Mouse (Mus musculus): ENCODE data around the gene Spats1. TPM values are rescaled to one million over a fixed set of nuclear protein-coding genes. Genes with fewer than 3 reads are reported as not detected.
A peak's percentile ranks its signal among the peaks of the same experiment; 100 is the strongest.

The Spats1 gene
- total and polyA plus RNA-seq, 3 experiments, result 2.5 to 2.7 (median 2.5) TPM

DNA sequence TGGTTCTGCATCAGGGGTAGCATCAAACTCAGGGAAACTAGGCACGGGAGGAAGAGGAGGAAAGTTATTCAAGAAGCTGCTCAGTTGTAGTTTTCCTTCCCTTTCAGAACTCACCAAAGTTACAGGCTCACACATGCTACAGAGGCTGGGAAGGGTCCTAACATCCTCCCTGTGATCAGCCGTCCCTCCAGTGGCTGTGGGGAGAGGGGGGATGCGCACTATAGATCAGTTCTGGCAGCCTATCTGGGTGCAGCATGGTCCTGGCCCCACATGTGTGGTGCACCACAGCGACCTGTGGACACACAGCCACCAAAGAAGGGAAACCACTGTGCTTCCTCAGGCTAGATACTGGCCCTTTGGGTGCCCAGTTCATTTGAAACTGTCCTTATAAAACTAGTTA is 16.7 kb downstream of the Spats1 start:
- no peak overlapping the region for H3K27ac ChIP-seq (ENCODE audit: insufficient read depth, low read depth)
- in situ Hi-C loops (cut with MboI; ENCODE audit: low pct_ligation_motif_present, low pct_unique_long_range_greater_than_20kb, low sequenced_read_pairs) (no loop called here), dilution Hi-C loops (cut with MboI; ENCODE audit: extremely low pct_ligation_motif_present, extremely low pct_unique_long_range_greater_than_20kb, low sequenced_read_pairs) (no loop called here)
- TF ChIP-seq USF1 (IDR thresholded peaks at IDR 0.05; ENCODE audit: low read depth, low read length), result no peak
- no peak for TF ChIP-seq MXI1 (IDR thresholded peaks at IDR 0.05; ENCODE audit: low read depth, low read length)
- TF ChIP-seq TBP (conservative IDR thresholded peaks at IDR 0.05; ENCODE audit: low read depth, low read length), result no peak
- no peak for TF ChIP-seq KAT2A (IDR thresholded peaks at IDR 0.05; ENCODE audit: insufficient replicate concordance, low read length)
- TF ChIP-seq ZMIZ1 (IDR thresholded peaks at IDR 0.05; ENCODE audit: low read depth, low read length), result no peak
- TF ChIP-seq JUN (IDR thresholded peaks at IDR 0.05; ENCODE audit: insufficient read depth, low read depth, low read length), result no peak
- TF ChIP-seq ETS1 (conservative IDR thresholded peaks at IDR 0.05; ENCODE audit: low read depth, low read length), result no peak
- TF ChIP-seq ZC3H11A (IDR thresholded peaks at IDR 0.05; ENCODE audit: low read depth, low read length), result no peak
- TF ChIP-seq ZNF384 (IDR thresholded peaks at IDR 0.05; ENCODE audit: low read depth, low read length), result no peak
- no peak for TF ChIP-seq ZKSCAN1 (IDR thresholded peaks at IDR 0.05; ENCODE audit: borderline replicate concordance, low read depth, low read length)
- no peak for TF ChIP-seq POLR2A (IDR thresholded peaks at IDR 0.05; ENCODE audit: low read depth, low read length)
- TF ChIP-seq BHLHE40 (IDR thresholded peaks at IDR 0.05; ENCODE audit: low read depth, low read length), result no peak
- TF ChIP-seq SMC3 (IDR thresholded peaks at IDR 0.05; ENCODE audit: low read depth, low read length), result no peak
- no peak for TF ChIP-seq MAFK (IDR thresholded peaks at IDR 0.05; ENCODE audit: insufficient replicate concordance, low read length)
- no peak for TF ChIP-seq RAD21 (IDR thresholded peaks at IDR 0.05; ENCODE audit: low read depth, low read length)
- TF ChIP-seq POLR2AphosphoS2 (IDR thresholded peaks at IDR 0.05; ENCODE audit: low read depth, low read length), result no peak
- TF ChIP-seq HCFC1 (IDR thresholded peaks at IDR 0.05; ENCODE audit: low read depth, low read length), result no peak
- TF ChIP-seq EP300 (IDR thresholded peaks at IDR 0.05; ENCODE audit: low read length), result no peak
- no peak for TF ChIP-seq NELFE (IDR thresholded peaks at IDR 0.05; ENCODE audit: low read depth, low read length)
- H3K36me3 ChIP-seq (replicated peaks in 1 of 2; ENCODE audit: control insufficient read depth in 1 of 2, insufficient read depth in 1 of 2, low read length in 1 of 2), result peaks cover 0 to 7% of the 10 kb centered on the region in 2 experiments
- no peaks in the 10 kb centered on the region for H3K27me3 ChIP-seq (replicated peaks)
- H3K4me3 ChIP-seq (replicated peaks in 1 of 3; ENCODE audit: low read depth in 2 of 3, low read length in 2 of 3, poor library complexity in 1 of 3), result no peak overlapping the region
- no peaks in the 10 kb centered on the region for H3K4me1 ChIP-seq (ENCODE audit: control insufficient read depth in 1 of 2, insufficient read depth in 2 of 2)
- no peak overlapping the region for H3K4me2 ChIP-seq (ENCODE audit: insufficient read depth, low read depth, poor library complexity, severe bottlenecking)
- no peaks in the 10 kb centered on the region for H3K79me2 ChIP-seq (replicated peaks; ENCODE audit: control insufficient read depth, extremely low read depth, insufficient read depth, poor library complexity, severe bottlenecking)
- no peaks in the 10 kb centered on the region for H3K9me3 ChIP-seq (replicated peaks; ENCODE audit: low read length)
- H3K9ac ChIP-seq (ENCODE audit: insufficient read depth, low read depth), result no peak overlapping the region
- DNase-seq (ENCODE audit: extremely low read depth), result no peak

GRCm38 (mm10) chr17:45457487-45457886 is 17.7 kb downstream of the Spats1 start:
- Histone ChIP-seq H3K9me3 (replicated peaks; ENCODE audit: low read length) (no peaks in the 10 kb centered on the region), H3K9ac (ENCODE audit: insufficient read depth, low read depth) (no peak overlapping the region), H3K36me3 (replicated peaks in 1 of 2; ENCODE audit: control insufficient read depth in 1 of 2, insufficient read depth in 1 of 2, low read length in 1 of 2) (peaks cover 0 to 7% of the 10 kb centered on the region in 2 experiments), H3K4me1 (ENCODE audit: control insufficient read depth in 1 of 2, insufficient read depth in 2 of 2) (no peaks in the 10 kb centered on the region), H3K79me2 (replicated peaks; ENCODE audit: control insufficient read depth, extremely low read depth, insufficient read depth, poor library complexity, severe bottlenecking) (no peaks in the 10 kb centered on the region), H3K27me3 (replicated peaks) (no peaks in the 10 kb centered on the region), H3K4me2 (ENCODE audit: insufficient read depth, low read depth, poor library complexity, severe bottlenecking) (no peak overlapping the region), H3K4me3 (replicated peaks in 1 of 3; ENCODE audit: low read depth in 2 of 3, low read length in 2 of 3, poor library complexity in 1 of 3) (no peak overlapping the region), H3K27ac (ENCODE audit: insufficient read depth, low read depth) (no peak overlapping the region)
- peak; percentile 37 for DNase-seq (ENCODE audit: extremely low read depth)
- TF ChIP-seq E2F4 (IDR thresholded peaks at IDR 0.05; ENCODE audit: insufficient replicate concordance, low read depth, low read length) (no peak), CTCF (conservative IDR thresholded peaks at IDR 0.05 in 1 of 2, IDR thresholded peaks at IDR 0.05 in 1 of 2; ENCODE audit: low read depth in 2 of 2, low read length in 2 of 2) (peak in 1 of 2 experiments; percentile 37; a peak in 2 of 4 replicates)
- dilution Hi-C loops (cut with MboI; ENCODE audit: extremely low pct_ligation_motif_present, extremely low pct_unique_long_range_greater_than_20kb, low sequenced_read_pairs), result no loop called here
- in situ Hi-C loops (cut with MboI; ENCODE audit: low pct_ligation_motif_present, low pct_unique_long_range_greater_than_20kb, low sequenced_read_pairs), result no loop called here

Measured in CH12.LX (cell line).